Mouse (Mus musculus) midbrain, embryonic 14.5 days (tissue): ENCODE measurements around the gene Alox5ap. TPM values are rescaled to one million over a fixed set of nuclear protein-coding genes. Genes with fewer than 3 reads are reported as not detected.
A peak's percentile ranks its signal among the peaks of the same experiment; 100 is the strongest.

Experiments used
- ATAC-seq: fragments of 200-750 bp; cut with Nextera tagmentation; 2 replicates; pipeline ENCODE4 v1.8.0; 2017; ENCODE audit warnings: moderate number of reproducible peaks, moderate library complexity; ENCODE audit not compliant: low FRiP score, low TSS enrichment
- DNase-seq: peaks from one replicate; pipeline ENCODE4 v3.0.0-alpha.2; 2015
- H3K27ac ChIP-seq: fragments of 300-500 bp; sonication (generic); replicated peaks from 2 replicates; pipeline ENCODE4 v1.5.1; 2014; ENCODE audit warnings: mild to moderate bottlenecking, low read depth, low read length, moderate library complexity
- H3K27me3 ChIP-seq: fragments of 300-500 bp; sonication (generic); 2 replicates; pipeline ENCODE4 v1.6.1; 2014; ENCODE audit warnings: low read length, control low read depth, mixed read lengths; ENCODE audit not compliant: control insufficient read depth, insufficient read depth
- H3K36me3 ChIP-seq: fragments of 300-500 bp; sonication (generic); 2 replicates; pipeline ENCODE4 v1.6.1; 2014; ENCODE audit warnings: low read length, control low read depth; ENCODE audit not compliant: control insufficient read depth, insufficient read depth
- H3K4me1 ChIP-seq: fragments of 300-500 bp; sonication (generic); 2 replicates; pipeline ENCODE4 v1.6.1; 2014; ENCODE audit warnings: mild to moderate bottlenecking, antibody characterized with exemption, low read length, control low read depth; ENCODE audit not compliant: control insufficient read depth, insufficient read depth
- H3K4me2 ChIP-seq: fragments of 300-500 bp; sonication (generic); 2 replicates; pipeline ENCODE4 v1.6.1; 2014; ENCODE audit warnings: mild to moderate bottlenecking, low read length, moderate library complexity
- H3K4me3 ChIP-seq: fragments of 300-500 bp; sonication (generic); replicated peaks from 2 replicates; pipeline ENCODE4 v1.5.1; 2014; ENCODE audit warnings: low read depth, low read length
- H3K9ac ChIP-seq: fragments of 300-500 bp; sonication (generic); replicated peaks from 2 replicates; pipeline ENCODE4 v1.6.1; 2014; ENCODE audit warnings: mild to moderate bottlenecking, low read length, moderate library complexity
- H3K9me3 ChIP-seq: fragments of 300-500 bp; sonication (generic); 2 replicates; pipeline ENCODE4 v1.6.1; 2016; ENCODE audit warnings: low read length, control low read depth, mixed read lengths; ENCODE audit not compliant: control insufficient read depth
- WGBS: fragments of 180-500 bp; shearing (Covaris S2); extraction: QIAGEN DNeasy Blood & Tissue Kit; methylation state at CpG from one replicate; pipeline ENCODE4 v1.1.7; 2014; 5-methylcytosine and 5-hydroxymethylcytosine counted together
- polyA plus RNA-seq: library from polyadenylated mRNA; unstranded; fragments of >200 nt; fragmentation: Nextera tagmentation; extraction: Ambion mirVana; gene quantifications from 2 replicates; pipeline ENCODE4 v1.2.1, GENCODE M21; 2014

The Alox5ap gene
- polyA plus RNA-seq, 1 experiment from 2014 or later, result 12.2 TPM

- WGBS, result 72% methylated on average over 1 of the region's 1 CpGs
- Histone ChIP-seq H3K9ac (no peak overlapping the region), H3K4me2 (no peak overlapping the region), H3K27ac (no peak overlapping the region), H3K9me3 (no peaks in the 10 kb centered on the region), H3K4me3 (no peak overlapping the region), H3K27me3 (no peaks in the 10 kb centered on the region), H3K36me3 (no peaks in the 10 kb centered on the region), H3K4me1 (0 out of 2 replicates have a peak, but pooled peaks cover 9% of the 10 kb centered on the region)
- ATAC-seq (no peak), DNase-seq (no peak)
Measured at GRCm38 (mm10) chr5:149330601-149331000, 66.0 kb downstream of the Alox5ap start.

- no peak for ATAC-seq
- 72% methylated on average over 10 of the region's 10 CpGs for WGBS
- H3K36me3 ChIP-seq, result no peaks in the 10 kb centered on the region
- no peak overlapping the region for H3K4me3 ChIP-seq
- H3K9me3 ChIP-seq, result no peaks in the 10 kb centered on the region
- H3K4me1 ChIP-seq, result 0 out of 2 replicates have a peak, but pooled peaks cover 9% of the 10 kb centered on the region
- H3K27me3 ChIP-seq, result no peaks in the 10 kb centered on the region
- H3K4me2 ChIP-seq, result no peak overlapping the region
- H3K9ac ChIP-seq, result no peak overlapping the region
- DNase-seq, result no peak
- H3K27ac ChIP-seq, result no peak overlapping the region
Measured at GRCm38 (mm10) chr5:149331407-149332143, 67.0 kb downstream of the Alox5ap start.

- H3K4me1 ChIP-seq, result 0 out of 2 replicates have a peak, but pooled peaks cover 9% of the 10 kb centered on the region
- H3K27ac ChIP-seq, result no peak overlapping the region
- no peak for DNase-seq
- 95% methylated on average over 4 of the region's 4 CpGs for whole genome bisulfite sequencing
- no peaks in the 10 kb centered on the region for H3K36me3 ChIP-seq
- no peak for ATAC-seq
- no peak overlapping the region for H3K4me2 ChIP-seq
- H3K27me3 ChIP-seq, result no peaks in the 10 kb centered on the region
- H3K9ac ChIP-seq, result no peak overlapping the region
- H3K4me3 ChIP-seq, result no peak overlapping the region
- no peaks in the 10 kb centered on the region for H3K9me3 ChIP-seq
Measured at GRCm38 (mm10) chr5:149332787-149333186, 68.2 kb downstream of the Alox5ap start.

- Histone ChIP-seq H3K4me1 (0 out of 2 replicates have a peak, but pooled peaks cover 6% of the 10 kb centered on the region), H3K27me3 (no peaks in the 10 kb centered on the region), H3K4me3 (no peak overlapping the region), H3K27ac (no peak overlapping the region), H3K36me3 (no peaks in the 10 kb centered on the region), H3K9me3 (no peaks in the 10 kb centered on the region), H3K9ac (no peak overlapping the region), H3K4me2 (no peak overlapping the region)
- DNase-seq (no peak), ATAC-seq (no peak)
- WGBS, result 86% methylated on average over 8 of the region's 8 CpGs
Measured at GRCm38 (mm10) chr5:149333941-149334698, 69.6 kb downstream of the Alox5ap start.

GRCm38 (mm10) chr5:149335009-149335408 is 70.4 kb downstream of the Alox5ap start:
- Histone ChIP-seq H3K27ac (no peak overlapping the region), H3K9ac (no peak overlapping the region), H3K4me3 (no peak overlapping the region), H3K27me3 (no peaks in the 10 kb centered on the region), H3K9me3 (no peaks in the 10 kb centered on the region), H3K4me1 (no peaks in the 10 kb centered on the region), H3K36me3 (no peaks in the 10 kb centered on the region), H3K4me2 (no peak overlapping the region)
- DNase-seq (no peak), ATAC-seq (no peak)
- WGBS, result 95% methylated on average over 12 of the region's 12 CpGs

GRCm38 (mm10) chr5:149335563-149336238 is 71.1 kb downstream of the Alox5ap start:
- ATAC-seq, result peak; percentile 84; the same call in 1 of the 2 replicates
- Histone ChIP-seq H3K27me3 (no peaks in the 10 kb centered on the region), H3K4me1 (no peaks in the 10 kb centered on the region), H3K4me3 (no peak overlapping the region), H3K9ac (no peak overlapping the region), H3K36me3 (no peaks in the 10 kb centered on the region), H3K4me2 (no peak overlapping the region), H3K9me3 (no peaks in the 10 kb centered on the region), H3K27ac (no peak overlapping the region)
- peak; percentile 90 for DNase-seq
- 45% methylated on average over 21 of the region's 21 CpGs for WGBS

- ATAC-seq (no peak), DNase-seq (no peak)
- Histone ChIP-seq H3K36me3 (no peaks in the 10 kb centered on the region), H3K4me2 (no peak overlapping the region), H3K9ac (no peak overlapping the region), H3K4me1 (no peaks in the 10 kb centered on the region), H3K27me3 (no peaks in the 10 kb centered on the region), H3K27ac (no peak overlapping the region), H3K9me3 (no peaks in the 10 kb centered on the region), H3K4me3 (no peak overlapping the region)
- WGBS, result 88% methylated on average over 10 of the region's 10 CpGs
Measured at GRCm38 (mm10) chr5:149337148-149337547, 72.6 kb downstream of the Alox5ap start.
